Mouse (Mus musculus): ENCODE results near the gene Shprh.
"Not testable (repeated sequence)": the region's sequence is repeated elsewhere in the genome, so short reads cannot be mapped to it uniquely, and the experiment has no call there.

Shprh gene

DNA sequence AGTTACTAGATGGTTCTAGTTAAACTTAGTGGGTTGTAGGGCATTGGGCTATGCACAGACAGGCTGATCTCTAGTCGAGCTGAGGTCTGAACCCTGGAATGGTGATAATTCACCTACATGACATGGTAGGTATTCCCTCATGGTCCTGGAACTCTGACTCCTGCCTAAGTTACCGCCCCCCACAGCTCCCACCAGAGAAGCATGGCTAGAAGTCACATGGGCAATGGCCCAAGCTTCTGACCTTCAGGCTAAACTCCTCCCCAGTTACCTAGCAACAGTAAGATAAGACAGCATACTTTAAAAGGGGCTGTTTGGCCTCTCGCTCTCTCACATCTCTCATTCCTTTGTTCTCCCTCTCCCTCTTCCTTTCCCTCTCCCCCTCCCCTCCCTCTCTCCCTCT lies 93.8 kb downstream of the Shprh start:
- not testable (repeated sequence) for DNase-seq (ENCODE audit: low spot score in 2 of 2)

DNA sequence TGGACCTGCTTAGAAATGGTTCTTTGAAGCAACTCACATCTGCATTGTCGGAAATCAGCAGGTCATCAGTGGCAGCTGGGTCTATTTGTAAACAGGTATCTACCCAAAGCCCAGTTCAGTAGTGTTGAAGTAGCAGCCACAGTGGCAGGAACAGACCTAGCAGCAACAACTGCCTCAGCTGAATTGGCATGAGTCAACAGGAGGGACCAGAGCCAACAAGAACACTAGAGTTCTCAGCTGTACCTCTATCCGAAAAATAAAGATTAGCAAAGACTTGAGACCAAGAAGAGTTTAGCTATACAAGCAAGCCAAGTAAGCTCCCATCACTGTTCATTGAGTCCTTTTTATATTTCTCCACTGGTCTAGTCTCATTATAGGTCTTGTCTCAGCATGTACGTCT lies 99.0 kb downstream of the Shprh start:
- DNase-seq (ENCODE audit: low spot score in 2 of 2) = no peak

DNA sequence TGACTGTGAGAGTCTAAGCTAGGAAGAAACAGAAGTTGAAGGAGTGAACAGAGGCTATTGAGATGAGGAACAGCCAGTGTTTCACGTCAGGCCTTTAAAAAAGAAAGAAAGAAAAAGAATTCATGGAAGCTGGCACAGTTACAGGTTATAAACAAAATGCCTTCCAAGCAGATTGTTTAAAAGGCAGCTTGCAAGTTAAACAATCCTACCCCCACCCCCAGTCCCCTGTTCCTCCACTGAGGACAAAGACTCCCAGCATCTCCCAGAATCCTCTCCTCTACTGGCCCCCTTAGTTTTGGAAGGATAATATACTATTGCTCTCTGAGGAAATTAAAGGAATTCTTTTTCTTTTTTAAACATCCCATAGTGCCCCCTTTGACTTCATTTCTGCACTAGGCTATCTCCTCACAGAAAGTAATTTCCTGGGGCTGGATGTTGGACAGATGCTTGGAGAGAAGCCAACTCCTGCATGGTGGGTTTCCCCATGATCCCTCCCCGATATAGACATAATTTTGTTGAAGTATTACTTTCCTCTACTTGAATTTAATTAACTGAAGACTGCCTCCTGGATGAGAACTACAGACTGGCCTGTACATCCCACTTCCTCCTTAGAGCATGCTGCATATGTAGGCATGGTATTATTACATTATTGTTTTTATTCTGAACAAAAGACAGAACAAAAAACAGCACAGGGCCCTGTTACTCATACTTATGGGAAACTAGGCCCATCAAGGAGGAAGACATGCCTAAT lies 101.2 kb downstream of the Shprh start:
- DNase-seq (ENCODE audit: low spot score in 2 of 2) = no peak

DNA sequence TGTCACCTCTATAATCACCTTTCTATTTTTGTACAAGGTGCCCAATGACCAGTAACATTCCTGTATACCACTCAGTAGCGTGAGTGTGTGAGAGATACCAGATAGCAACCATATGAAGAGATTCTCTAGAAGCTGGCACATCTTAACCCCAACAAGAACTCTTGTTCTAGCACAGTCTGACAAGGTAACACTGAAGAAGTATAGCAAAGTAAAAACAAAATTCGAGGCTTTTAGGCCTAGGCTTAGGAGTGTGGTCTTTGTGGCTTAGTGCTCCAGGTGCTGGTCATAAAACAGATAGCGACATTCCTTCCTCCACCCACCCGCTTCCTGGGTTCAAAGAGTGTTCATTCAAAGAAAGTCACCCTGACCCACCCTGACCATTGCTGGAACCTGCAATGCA lies 104.4 kb downstream of the Shprh start:
- not testable (repeated sequence) for DNase-seq (ENCODE audit: low spot score in 2 of 2)

DNA sequence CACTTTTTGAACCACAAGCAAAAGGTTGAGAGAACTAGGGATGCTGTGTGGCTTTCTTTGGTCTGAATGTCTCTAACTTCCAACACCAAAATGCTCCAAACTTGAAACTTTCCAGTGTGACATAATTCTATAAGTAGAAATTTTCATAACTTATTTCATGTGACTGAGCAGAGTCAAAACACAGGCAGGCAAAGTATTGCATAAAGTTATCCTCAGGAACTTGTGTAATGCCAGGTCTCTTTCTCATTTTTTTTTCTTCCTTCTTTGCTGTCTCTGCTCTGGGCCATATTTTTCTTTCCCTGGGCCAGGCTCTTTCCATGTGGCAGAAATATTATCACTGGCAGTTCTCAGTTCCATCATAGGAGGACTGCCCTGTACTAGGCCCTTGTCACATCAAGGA lies 110.9 kb downstream of the Shprh start:
- DNase-seq (ENCODE audit: low spot score in 2 of 2) = no peak

DNA sequence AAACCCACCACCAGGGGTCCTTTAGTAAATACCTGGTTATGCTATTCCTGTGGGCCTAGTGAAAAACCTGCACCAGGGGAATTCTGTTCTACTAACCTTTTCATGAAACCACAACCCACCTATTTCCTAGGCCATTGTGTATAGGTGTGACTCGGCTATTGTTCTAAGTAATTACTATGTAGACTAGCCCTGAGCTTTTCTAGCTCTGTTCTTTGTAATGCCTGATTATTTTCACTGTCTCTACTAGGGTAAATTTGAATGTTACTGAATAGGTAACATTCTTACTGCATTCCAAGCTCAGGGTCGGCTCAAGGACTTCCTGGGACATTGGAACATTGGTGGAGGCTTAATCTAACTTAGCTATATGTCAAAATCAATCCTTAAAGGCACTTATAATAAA lies 113.1 kb downstream of the Shprh start:
- DNase-seq (ENCODE audit: low spot score in 2 of 2) = not testable (repeated sequence)

DNA sequence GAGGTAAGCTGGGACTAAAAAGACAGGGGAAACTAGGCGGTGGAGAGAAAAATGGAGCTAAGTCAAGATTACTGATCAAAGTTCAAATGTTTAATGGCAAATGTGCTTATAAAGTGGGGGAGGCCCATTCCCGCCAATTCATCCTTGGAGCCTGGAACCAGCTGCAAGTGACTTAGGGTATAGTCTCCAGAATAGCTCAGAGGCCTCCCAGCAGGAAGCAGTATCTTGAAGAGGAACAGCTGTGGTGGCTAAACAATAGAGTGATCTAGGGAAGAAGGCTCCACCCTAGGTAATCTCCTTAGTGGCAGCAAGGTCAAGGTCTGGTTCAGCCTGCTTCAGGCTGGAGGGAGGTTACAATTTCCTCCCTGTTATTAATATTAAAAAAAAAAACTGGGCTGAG lies 114.6 kb downstream of the Shprh start:
- DNase-seq (ENCODE audit: low spot score in 2 of 2) = not testable (repeated sequence)
